Mouse (Mus musculus) embryonic facial prominence, embryonic 13.5 days (tissue): Measurements from ENCODE around the gene Pdia4. TPM values are rescaled to one million over a fixed set of nuclear protein-coding genes. Genes with fewer than 3 reads are reported as not detected.

Experiments used
- ATAC-seq: fragments of 200-750 bp; cut with Nextera tagmentation; 2 replicates; pipeline ENCODE4 v1.8.0; 2017; ENCODE audit warnings: low read depth; ENCODE audit not compliant: insufficient number of reproducible peaks, insufficient read depth, low FRiP score, low TSS enrichment
- H3K27ac ChIP-seq: fragments of 300-500 bp; sonication (generic); 2 replicates; pipeline ENCODE4 v1.5.1; 2015; ENCODE audit warnings: moderate library complexity, mild to moderate bottlenecking, inconsistent platforms
- H3K27me3 ChIP-seq: fragments of 300-500 bp; sonication (generic); 2 replicates; pipeline ENCODE4 v1.6.1; 2015; ENCODE audit warnings: mild to moderate bottlenecking, inconsistent platforms
- H3K36me3 ChIP-seq: fragments of 300-500 bp; sonication (generic); 2 replicates; pipeline ENCODE4 v1.6.1; 2015; ENCODE audit warnings: mild to moderate bottlenecking, inconsistent platforms
- H3K4me1 ChIP-seq: fragments of 300-500 bp; sonication (generic); 2 replicates; pipeline ENCODE4 v1.6.1; 2015; ENCODE audit warnings: inconsistent platforms
- H3K4me2 ChIP-seq: fragments of 300-500 bp; sonication (generic); 2 replicates; pipeline ENCODE4 v1.6.1; 2015; ENCODE audit warnings: moderate library complexity, mild to moderate bottlenecking, inconsistent platforms
- H3K4me3 ChIP-seq: fragments of 300-500 bp; sonication (generic); 2 replicates; pipeline ENCODE4 v1.5.1; 2015; ENCODE audit warnings: mild to moderate bottlenecking, inconsistent platforms
- H3K9ac ChIP-seq: fragments of 300-500 bp; sonication (generic); 2 replicates; pipeline ENCODE4 v1.6.1; 2015; ENCODE audit warnings: mild to moderate bottlenecking, inconsistent platforms
- H3K9me3 ChIP-seq: fragments of 300-500 bp; sonication (generic); 2 replicates; pipeline ENCODE4 v1.6.1; 2016; ENCODE audit warnings: inconsistent platforms
- WGBS: fragments of 180-500 bp; shearing (Covaris S2); methylation state at CpG from one replicate; pipeline ENCODE4 v1.1.7; 2015; ENCODE audit warnings: mixed read lengths; 5-methylcytosine and 5-hydroxymethylcytosine counted together
- polyA plus RNA-seq: library from polyadenylated mRNA; unstranded; fragments of >200 nt; fragmentation: Nextera tagmentation; extraction: Ambion mirVana; gene quantifications from 2 replicates; pipeline ENCODE4 v1.2.1, GENCODE M21; 2015

The Pdia4 gene
- polyA plus RNA-seq, 1 experiment from 2014 or later: 274 TPM

GRCm38 (mm10) chr6:47810181-47810580, 3.0 kb downstream of the Pdia4 start:
- Histone ChIP-seq H3K36me3 (peaks cover 23% of the 10 kb centered on the region), H3K27ac (peak overlapping the region; percentile 12; the same call in 1 of the 2 replicates), H3K4me3 (no peak overlapping the region), H3K9ac (0 out of 2 replicates have a peak overlapping the region, but pooled peaks have one; percentile 40), H3K4me2 (peak overlapping the region; percentile 30), H3K9me3 (no peaks in the 10 kb centered on the region), H3K4me1 (peaks cover 34% of the 10 kb centered on the region), H3K27me3 (no peaks in the 10 kb centered on the region)
- no peak for ATAC-seq
- 77% methylated on average over 2 of the region's 2 CpGs for WGBS

GRCm38 (mm10) chr6:47809053-47809452, 4.2 kb downstream of the Pdia4 start:
- WGBS: 71% methylated on average over 4 of the region's 4 CpGs
- Histone ChIP-seq H3K4me3 (no peak overlapping the region), H3K27ac (no peak overlapping the region)

GRCm38 (mm10) chr6:47808545-47808944, 4.7 kb downstream of the Pdia4 start:
- Histone ChIP-seq H3K4me1 (peaks cover 30% of the 10 kb centered on the region), H3K9ac (no peak overlapping the region), H3K4me2 (no peak overlapping the region), H3K27me3 (no peaks in the 10 kb centered on the region), H3K9me3 (no peaks in the 10 kb centered on the region), H3K36me3 (peaks cover 40% of the 10 kb centered on the region), H3K27ac (no peak overlapping the region), H3K4me3 (no peak overlapping the region)
- 85% methylated on average over 5 of the region's 5 CpGs for WGBS
- ATAC-seq: no peak

More at GRCm38 (mm10) chr6:47809053-47809452, 4.2 kb downstream of the Pdia4 start:
- Histone ChIP-seq H3K36me3 (peaks cover 34% of the 10 kb centered on the region), H3K9ac (no peak overlapping the region), H3K9me3 (no peaks in the 10 kb centered on the region), H3K4me2 (no peak overlapping the region), H3K4me1 (peaks cover 31% of the 10 kb centered on the region), H3K27me3 (no peaks in the 10 kb centered on the region)
- ATAC-seq: no peak

GRCm38 (mm10) chr6:47807419-47807818, 5.8 kb downstream of the Pdia4 start:
- no peak overlapping the region for H3K27ac ChIP-seq
- no peak overlapping the region for H3K4me2 ChIP-seq
- no peak overlapping the region for H3K4me3 ChIP-seq
- H3K9ac ChIP-seq: no peak overlapping the region
- H3K4me1 ChIP-seq: peaks cover 30% of the 10 kb centered on the region
- H3K27me3 ChIP-seq: no peaks in the 10 kb centered on the region
- H3K36me3 ChIP-seq: peaks cover 51% of the 10 kb centered on the region
- no peak for ATAC-seq
- H3K9me3 ChIP-seq: no peaks in the 10 kb centered on the region
- WGBS: 85% methylated on average over 2 of the region's 2 CpGs

- peaks cover 70% of the 10 kb centered on the region for H3K36me3 ChIP-seq
- peaks cover 15% of the 10 kb centered on the region for H3K4me1 ChIP-seq
- no peak overlapping the region for H3K9ac ChIP-seq
- 77% methylated on average over 2 of the region's 2 CpGs for WGBS
- no peak for ATAC-seq
- no peaks in the 10 kb centered on the region for H3K9me3 ChIP-seq
- no peak overlapping the region for H3K4me3 ChIP-seq
- no peak overlapping the region for H3K4me2 ChIP-seq
- no peaks in the 10 kb centered on the region for H3K27me3 ChIP-seq
- H3K27ac ChIP-seq: no peak overlapping the region
These were observed 7.7 kb downstream of the Pdia4 start for GRCm38 (mm10) chr6:47805520-47805919.

- H3K4me1 ChIP-seq: no peaks in the 10 kb centered on the region
- H3K9ac ChIP-seq: no peak overlapping the region
- peaks cover 95% of the 10 kb centered on the region for H3K36me3 ChIP-seq
- H3K27me3 ChIP-seq: no peaks in the 10 kb centered on the region
- no peaks in the 10 kb centered on the region for H3K9me3 ChIP-seq
- ATAC-seq: no peak
- no peak overlapping the region for H3K27ac ChIP-seq
- WGBS: 57% methylated on average over 6 of the region's 6 CpGs
- no peak overlapping the region for H3K4me2 ChIP-seq
- H3K4me3 ChIP-seq: no peak overlapping the region
These were observed 14.2 kb downstream of the Pdia4 start for GRCm38 (mm10) chr6:47799079-47799478.

DNA sequence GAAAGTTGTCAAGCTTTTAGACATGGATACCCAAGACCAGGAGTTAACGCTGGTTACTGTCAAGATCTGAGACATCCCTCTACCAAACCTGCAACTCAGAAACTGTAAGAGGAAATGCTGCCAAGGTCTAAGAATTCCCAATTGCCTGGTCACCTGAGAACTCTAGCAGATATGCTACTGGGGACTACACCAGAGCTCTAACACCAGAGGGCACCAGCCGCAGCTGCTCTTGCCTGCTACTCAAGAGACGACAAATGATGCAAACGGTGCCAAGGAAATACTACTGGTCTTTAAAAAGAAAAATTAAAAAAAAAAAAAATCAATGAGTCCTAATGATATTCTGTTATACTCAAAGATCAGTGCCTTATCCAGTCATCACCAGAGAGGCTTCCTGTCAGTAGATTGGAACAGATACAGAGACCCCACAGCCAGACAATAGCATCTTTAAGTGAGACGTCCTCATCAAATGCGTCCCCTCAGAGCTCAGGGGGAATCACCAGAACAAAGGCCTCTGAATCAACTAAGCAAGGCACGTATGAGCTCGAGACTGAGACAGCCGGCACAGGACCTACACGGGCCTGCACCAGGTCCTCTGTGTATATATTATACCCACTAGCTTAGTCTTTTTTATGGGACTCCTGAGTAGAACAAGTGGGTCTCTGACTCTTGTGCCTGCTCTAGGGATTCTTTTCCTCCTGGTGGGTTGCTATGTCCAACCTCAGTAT, 19.0 kb downstream of the Pdia4 start:
- no peak overlapping the region for H3K4me2 ChIP-seq
- peaks cover 47% of the 10 kb centered on the region for H3K36me3 ChIP-seq
- WGBS: 67% methylated on average over 10 of the region's 10 CpGs
- H3K27ac ChIP-seq: no peak overlapping the region; the same call in 1 of the 2 replicates
- H3K4me1 ChIP-seq: no peaks in the 10 kb centered on the region
- no peak overlapping the region for H3K9ac ChIP-seq
- H3K4me3 ChIP-seq: no peak overlapping the region
- no peaks in the 10 kb centered on the region for H3K9me3 ChIP-seq
- no peak for ATAC-seq
- H3K27me3 ChIP-seq: no peaks in the 10 kb centered on the region

DNA sequence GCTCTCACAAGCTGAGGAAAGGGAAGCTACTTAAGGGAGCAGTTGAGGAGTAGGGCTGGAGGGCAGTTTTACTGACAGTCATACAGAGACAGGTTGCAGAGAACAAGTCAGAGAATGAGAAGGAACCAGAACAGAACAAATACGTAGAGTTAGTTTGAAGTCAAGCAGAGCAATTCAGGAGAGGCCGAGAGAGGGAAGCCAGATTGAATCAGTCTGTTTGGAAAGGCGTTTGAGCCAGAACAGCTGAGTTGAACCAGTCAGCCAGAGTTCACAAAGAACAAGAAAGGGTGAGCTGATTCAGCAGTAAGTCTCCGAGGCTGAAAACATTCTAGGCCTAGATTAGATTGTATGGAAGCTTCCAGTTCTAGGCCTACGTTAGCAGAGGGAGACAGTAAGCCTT, 19.9 kb downstream of the Pdia4 start:
- ATAC-seq: no peak
- Histone ChIP-seq H3K9ac (no peak overlapping the region), H3K4me2 (no peak overlapping the region), H3K4me1 (peaks cover 3% of the 10 kb centered on the region; the same call in 1 of the 2 replicates), H3K27ac (no peak overlapping the region), H3K36me3 (peaks cover 37% of the 10 kb centered on the region), H3K27me3 (no peaks in the 10 kb centered on the region), H3K4me3 (no peak overlapping the region), H3K9me3 (no peaks in the 10 kb centered on the region)
- 75% methylated on average over 5 of the region's 5 CpGs for WGBS

- H3K4me3 ChIP-seq: no peak overlapping the region
- peaks cover 3% of the 10 kb centered on the region; the same call in 1 of the 2 replicates for H3K4me1 ChIP-seq
- no peak for ATAC-seq
- H3K9me3 ChIP-seq: no peaks in the 10 kb centered on the region
- H3K9ac ChIP-seq: no peak overlapping the region
- no peak overlapping the region for H3K4me2 ChIP-seq
- WGBS: 94% methylated on average over 2 of the region's 2 CpGs
- no peaks in the 10 kb centered on the region for H3K27me3 ChIP-seq
- H3K27ac ChIP-seq: no peak overlapping the region
- H3K36me3 ChIP-seq: peaks cover 30% of the 10 kb centered on the region
These were observed 20.7 kb downstream of the Pdia4 start for GRCm38 (mm10) chr6:47792533-47792932.

DNA sequence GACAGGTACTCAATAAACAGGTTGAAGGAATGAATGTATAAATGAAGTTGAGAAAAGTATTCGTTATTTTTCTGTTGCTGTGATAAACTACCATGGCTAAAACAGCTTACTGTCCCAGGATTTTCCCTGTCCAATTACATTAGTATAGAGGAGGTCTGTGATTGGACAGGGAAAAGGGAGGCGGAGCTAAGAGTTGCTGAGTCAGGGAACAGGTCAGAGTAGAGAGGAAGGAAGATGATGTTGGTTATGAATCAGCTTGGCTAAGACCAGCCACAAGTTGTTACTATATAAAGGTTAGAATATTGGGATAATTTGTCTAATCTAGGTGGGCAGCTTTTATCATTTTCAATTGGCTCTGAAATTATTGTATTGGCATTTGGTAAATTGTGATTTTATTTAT, 22.5 kb downstream of the Pdia4 start:
- Histone ChIP-seq H3K9me3 (no peaks in the 10 kb centered on the region), H3K4me1 (peaks cover 3% of the 10 kb centered on the region; the same call in 1 of the 2 replicates), H3K27ac (no peak overlapping the region), H3K27me3 (no peaks in the 10 kb centered on the region), H3K9ac (no peak overlapping the region), H3K4me3 (no peak overlapping the region), H3K4me2 (no peak overlapping the region), H3K36me3 (peaks cover 14% of the 10 kb centered on the region)
- 60% methylated on average over 2 of the region's 2 CpGs for WGBS
- ATAC-seq: no peak

GRCm38 (mm10) chr6:47788821-47789220, 24.4 kb downstream of the Pdia4 start:
- Histone ChIP-seq H3K27me3 (no peaks in the 10 kb centered on the region), H3K9me3 (no peaks in the 10 kb centered on the region), H3K9ac (peak overlapping the region; percentile 83), H3K27ac (peak overlapping the region; percentile 93), H3K4me3 (peak overlapping the region; percentile 54), H3K4me2 (peak overlapping the region; percentile 61), H3K36me3 (no peaks in the 10 kb centered on the region), H3K4me1 (peaks cover 3% of the 10 kb centered on the region; the same call in 1 of the 2 replicates)
- no peak for ATAC-seq
- WGBS: 41% methylated on average over 3 of the region's 3 CpGs
